Mouse (Mus musculus) liver, embryonic 12.5 days (tissue): ENCODE data around the gene Arhgap15. TPM values are rescaled to one million over a fixed set of nuclear protein-coding genes. Genes with fewer than 3 reads are reported as not detected.

Experiments
- ATAC-seq: fragments of 200-750 bp; cut with Nextera tagmentation; 2 replicates; pipeline ENCODE4 v1.8.0; 2017; ENCODE audit warnings: moderate number of reproducible peaks, mild to moderate bottlenecking, moderate library complexity
- H3K27ac ChIP-seq: fragments of 300-500 bp; sonication (generic); 2 replicates; pipeline ENCODE4 v1.5.1; 2016; ENCODE audit warnings: mild to moderate bottlenecking
- H3K27me3 ChIP-seq: fragments of 300-500 bp; sonication (generic); replicated peaks from 2 replicates; pipeline ENCODE4 v1.6.1; 2016; ENCODE audit warnings: mild to moderate bottlenecking, moderate library complexity
- H3K36me3 ChIP-seq: fragments of 300-500 bp; sonication (generic); 2 replicates; pipeline ENCODE4 v1.6.1; 2016; ENCODE audit warnings: mild to moderate bottlenecking, moderate library complexity
- H3K4me1 ChIP-seq: fragments of 300-500 bp; sonication (generic); 2 replicates; pipeline ENCODE4 v1.6.1; 2016
- H3K4me2 ChIP-seq: fragments of 300-500 bp; sonication (generic); 2 replicates; pipeline ENCODE4 v1.6.1; 2016; ENCODE audit warnings: mild to moderate bottlenecking, moderate library complexity
- H3K4me3 ChIP-seq: fragments of 300-500 bp; sonication (generic); 2 replicates; pipeline ENCODE4 v1.5.1; 2016; ENCODE audit warnings: mild to moderate bottlenecking, moderate library complexity
- H3K9ac ChIP-seq: fragments of 300-500 bp; sonication (generic); 2 replicates; pipeline ENCODE4 v1.6.1; 2016; ENCODE audit warnings: mild to moderate bottlenecking, moderate library complexity
- H3K9me3 ChIP-seq: fragments of 300-500 bp; sonication (generic); replicated peaks from 2 replicates; pipeline ENCODE4 v1.6.1; 2016; ENCODE audit warnings: mild to moderate bottlenecking, moderate library complexity
- WGBS: fragments of 180-500 bp; shearing (Covaris S2); methylation state at CpG from one replicate; pipeline ENCODE4 v1.1.7; 2016; ENCODE audit not compliant: insufficient replicate concordance; 5-methylcytosine and 5-hydroxymethylcytosine counted together
- polyA plus RNA-seq: library from polyadenylated mRNA; unstranded; fragments of >200 nt; fragmentation: Nextera tagmentation; extraction: Ambion mirVana; gene quantifications from 2 replicates; pipeline ENCODE4 v1.2.1, GENCODE M21; 2016

Arhgap15 gene
- polyA plus RNA-seq, 1 experiment from 2014 or later: 5.7 TPM

DNA sequence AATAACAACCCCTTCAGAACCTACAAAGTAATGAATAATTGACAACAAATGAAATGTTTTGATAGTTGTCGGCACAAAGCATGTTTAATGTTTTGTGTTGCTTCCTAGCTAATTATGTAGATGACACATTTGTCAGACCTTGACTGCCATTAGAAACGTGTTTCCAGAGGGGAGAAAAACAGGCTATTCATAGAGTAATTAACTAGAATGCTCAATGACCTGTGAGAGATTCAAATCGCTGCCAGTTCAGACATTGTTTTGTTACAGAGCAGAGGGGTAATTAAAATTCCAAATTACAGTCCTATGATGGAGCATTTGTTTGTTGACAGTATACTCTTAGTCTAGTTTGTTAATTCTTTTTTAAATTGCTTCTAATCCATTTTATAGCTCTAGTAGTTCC, 37.5 kb downstream of the Arhgap15 start:
- no peak overlapping the region for H3K4me3 ChIP-seq
- H3K27me3 ChIP-seq: no peaks in the 10 kb centered on the region
- 0 out of 2 replicates have a peak, but pooled peaks cover 6% of the 10 kb centered on the region for H3K4me1 ChIP-seq
- H3K9me3 ChIP-seq: no peaks in the 10 kb centered on the region
- ATAC-seq: no peak
- no peaks in the 10 kb centered on the region for H3K36me3 ChIP-seq
- no peak overlapping the region for H3K9ac ChIP-seq
- H3K27ac ChIP-seq: no peak overlapping the region
- no peak overlapping the region for H3K4me2 ChIP-seq
- 70% methylated on average over 3 of the region's 3 CpGs for WGBS

DNA sequence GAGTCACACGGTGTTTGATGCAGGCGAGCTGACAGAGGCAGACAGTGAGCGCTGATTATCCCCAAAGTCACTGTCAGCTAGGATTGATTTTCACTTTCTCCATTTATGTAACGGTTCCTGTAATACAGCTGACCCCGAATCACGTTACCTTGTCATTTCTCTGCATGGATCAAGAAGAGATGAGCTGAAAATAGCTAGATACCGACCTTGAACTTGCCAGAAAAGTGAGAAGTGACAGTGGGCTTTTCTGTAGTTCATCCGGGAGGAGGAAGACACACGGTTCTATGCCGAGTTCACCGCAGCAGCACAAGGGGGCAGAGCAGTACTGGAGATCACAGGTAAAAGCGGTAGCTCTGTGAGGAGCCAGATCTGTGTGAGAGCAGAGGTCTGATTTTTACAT, 38.5 kb downstream of the Arhgap15 start:
- Histone ChIP-seq H3K4me3 (no peak overlapping the region), H3K4me1 (peaks cover 10% of the 10 kb centered on the region), H3K9ac (no peak overlapping the region)

GRCm38 (mm10) chr2:43788484-43788883, 39.9 kb downstream of the Arhgap15 start:
- Histone ChIP-seq H3K4me3 (no peak overlapping the region), H3K9ac (no peak overlapping the region), H3K36me3 (no peaks in the 10 kb centered on the region), H3K27ac (no peak overlapping the region), H3K27me3 (no peaks in the 10 kb centered on the region), H3K4me1 (peaks cover 19% of the 10 kb centered on the region), H3K9me3 (no peaks in the 10 kb centered on the region), H3K4me2 (no peak overlapping the region)
- no peak for ATAC-seq
- WGBS: 71% methylated on average over 8 of the region's 8 CpGs

More for the DNA sequence above, 38.5 kb downstream of the Arhgap15 start:
- Histone ChIP-seq H3K4me2 (no peak overlapping the region), H3K36me3 (no peaks in the 10 kb centered on the region), H3K27ac (no peak overlapping the region), H3K9me3 (no peaks in the 10 kb centered on the region), H3K27me3 (no peaks in the 10 kb centered on the region)
- ATAC-seq: 0 out of 2 replicates have a peak, but pooled peaks have one; percentile 51
- WGBS: 52% methylated on average over 12 of the region's 12 CpGs

DNA sequence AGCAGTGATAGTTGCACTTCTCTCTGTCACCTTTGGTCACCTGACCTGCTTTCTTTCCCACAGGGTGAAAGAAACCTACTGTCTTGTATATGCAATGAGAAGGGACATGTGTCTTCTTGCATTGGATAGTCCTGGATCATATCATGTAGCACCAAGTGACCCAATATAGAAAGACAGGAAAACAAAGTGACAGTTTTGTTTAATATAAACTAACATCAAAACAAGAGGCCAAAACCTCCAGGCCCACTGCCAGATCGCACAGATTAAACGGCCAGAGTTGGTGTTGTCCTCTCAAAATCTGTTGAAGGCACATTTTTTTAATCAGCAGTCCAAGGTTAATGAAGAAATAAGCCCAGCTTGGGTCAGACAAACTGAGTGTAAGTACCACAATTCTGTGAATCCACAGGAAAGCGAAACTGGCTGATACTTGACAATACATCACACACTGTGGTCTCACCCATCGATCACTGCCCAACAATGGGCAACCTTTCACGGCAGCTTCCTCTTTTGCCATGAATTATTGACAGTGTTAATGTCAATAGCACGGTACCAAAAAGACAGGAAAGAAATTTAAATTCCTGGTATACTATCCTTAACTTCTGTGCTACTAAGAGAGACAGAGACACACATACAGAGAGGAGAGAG, 41.5 kb downstream of the Arhgap15 start:
- Histone ChIP-seq H3K4me1 (peaks cover 21% of the 10 kb centered on the region), H3K36me3 (no peaks in the 10 kb centered on the region), H3K27ac (no peak overlapping the region), H3K4me3 (no peak overlapping the region), H3K27me3 (no peaks in the 10 kb centered on the region), H3K4me2 (no peak overlapping the region), H3K9ac (no peak overlapping the region), H3K9me3 (no peaks in the 10 kb centered on the region)
- WGBS: 45% methylated on average over 6 of the region's 6 CpGs
- ATAC-seq: no peak

DNA sequence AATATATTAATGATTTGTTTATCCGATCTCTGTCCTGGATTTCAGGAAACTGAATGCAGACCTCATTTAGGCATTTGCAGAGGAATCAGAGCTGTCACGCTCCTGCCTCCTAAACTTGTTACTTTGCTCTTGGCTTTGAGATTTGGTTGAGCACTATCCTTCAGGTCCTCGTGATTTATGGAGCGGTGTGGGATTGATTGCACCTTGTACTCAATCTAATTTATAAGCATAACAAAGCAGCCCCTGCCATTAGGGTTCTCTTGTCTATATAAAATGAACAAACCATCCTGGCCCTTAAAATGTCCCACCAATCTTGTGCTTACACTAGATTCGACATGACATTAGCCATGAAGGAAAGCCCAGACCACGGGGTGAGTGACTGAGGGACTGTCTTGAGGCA, 43.0 kb downstream of the Arhgap15 start:
- no peaks in the 10 kb centered on the region for H3K36me3 ChIP-seq
- H3K4me2 ChIP-seq: no peak overlapping the region
- no peak overlapping the region for H3K4me3 ChIP-seq
- WGBS: 63% methylated on average over 6 of the region's 6 CpGs
- no peak overlapping the region for H3K9ac ChIP-seq
- no peaks in the 10 kb centered on the region for H3K9me3 ChIP-seq
- no peaks in the 10 kb centered on the region for H3K27me3 ChIP-seq
- H3K27ac ChIP-seq: no peak overlapping the region
- peaks cover 24% of the 10 kb centered on the region for H3K4me1 ChIP-seq
- no peak for ATAC-seq

DNA sequence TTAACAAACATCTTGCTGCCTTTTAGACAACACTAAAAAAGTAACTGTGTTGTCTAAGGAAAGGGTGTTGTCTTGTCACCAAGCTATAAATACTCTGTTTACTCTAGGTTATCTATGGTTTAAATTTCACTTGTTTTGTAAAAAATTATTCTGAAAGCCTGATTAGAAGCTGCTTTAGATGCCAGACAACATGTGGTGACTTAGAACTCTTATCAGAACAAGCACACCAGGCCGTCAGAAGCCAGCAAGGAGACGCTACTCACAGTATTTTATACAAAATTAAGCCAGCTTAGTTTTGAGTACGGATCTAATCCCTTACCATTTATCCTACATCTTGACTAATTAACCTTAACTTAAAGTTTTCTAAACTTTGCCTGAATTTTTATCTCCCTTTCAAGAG, 44.5 kb downstream of the Arhgap15 start:
- Histone ChIP-seq H3K4me1 (peaks cover 25% of the 10 kb centered on the region), H3K4me3 (no peak overlapping the region), H3K9ac (peak overlapping the region; percentile 44; the same call in 1 of the 2 replicates), H3K36me3 (no peaks in the 10 kb centered on the region), H3K27ac (peak overlapping the region; percentile 64), H3K4me2 (peak overlapping the region; percentile 41), H3K27me3 (no peaks in the 10 kb centered on the region), H3K9me3 (no peaks in the 10 kb centered on the region)
- peak; percentile 88 for ATAC-seq
- 19% methylated on average over 3 of the region's 3 CpGs for WGBS

- Histone ChIP-seq H3K4me3 (no peak overlapping the region), H3K4me1 (peaks cover 25% of the 10 kb centered on the region), H3K9me3 (no peaks in the 10 kb centered on the region), H3K9ac (no peak overlapping the region), H3K27me3 (no peaks in the 10 kb centered on the region), H3K4me2 (no peak overlapping the region), H3K36me3 (no peaks in the 10 kb centered on the region), H3K27ac (no peak overlapping the region)
- ATAC-seq: no peak
- 81% methylated on average over 5 of the region's 5 CpGs for WGBS
These were observed 46.1 kb downstream of the Arhgap15 start for GRCm38 (mm10) chr2:43794700-43795099.

DNA sequence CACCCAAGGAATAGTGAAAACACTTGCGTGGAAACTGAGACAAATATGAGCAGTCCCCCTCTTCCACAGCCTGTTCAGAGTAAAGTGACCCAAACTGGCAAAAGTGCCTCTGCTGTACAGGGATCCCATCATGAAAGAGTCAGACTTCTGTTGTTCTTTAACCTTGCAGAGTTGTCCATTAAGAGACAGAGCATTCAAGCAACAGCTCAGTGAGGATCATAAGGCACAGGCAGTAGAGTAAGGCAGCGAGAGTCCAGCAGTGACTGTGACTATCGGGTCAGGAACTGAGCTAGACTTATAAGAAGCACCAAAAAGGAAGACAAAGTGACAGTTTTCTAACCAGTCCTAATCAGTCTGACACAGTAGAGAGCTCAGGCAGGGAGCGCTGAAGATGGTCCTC, 47.8 kb downstream of the Arhgap15 start:
- ATAC-seq: no peak
- Histone ChIP-seq H3K36me3 (no peaks in the 10 kb centered on the region), H3K27ac (no peak overlapping the region), H3K4me1 (peaks cover 25% of the 10 kb centered on the region), H3K4me2 (no peak overlapping the region), H3K9ac (no peak overlapping the region), H3K4me3 (no peak overlapping the region), H3K9me3 (no peaks in the 10 kb centered on the region), H3K27me3 (no peaks in the 10 kb centered on the region)
- 71% methylated on average over 4 of the region's 4 CpGs for WGBS

- Histone ChIP-seq H3K27me3 (no peaks in the 10 kb centered on the region), H3K4me2 (no peak overlapping the region), H3K9me3 (no peaks in the 10 kb centered on the region), H3K27ac (no peak overlapping the region), H3K36me3 (no peaks in the 10 kb centered on the region), H3K9ac (no peak overlapping the region), H3K4me3 (no peak overlapping the region), H3K4me1 (peaks cover 15% of the 10 kb centered on the region)
- WGBS: 53% methylated on average over 4 of the region's 4 CpGs
- ATAC-seq: no peak
These were observed 57.5 kb downstream of the Arhgap15 start for GRCm38 (mm10) chr2:43805960-43806744.

DNA sequence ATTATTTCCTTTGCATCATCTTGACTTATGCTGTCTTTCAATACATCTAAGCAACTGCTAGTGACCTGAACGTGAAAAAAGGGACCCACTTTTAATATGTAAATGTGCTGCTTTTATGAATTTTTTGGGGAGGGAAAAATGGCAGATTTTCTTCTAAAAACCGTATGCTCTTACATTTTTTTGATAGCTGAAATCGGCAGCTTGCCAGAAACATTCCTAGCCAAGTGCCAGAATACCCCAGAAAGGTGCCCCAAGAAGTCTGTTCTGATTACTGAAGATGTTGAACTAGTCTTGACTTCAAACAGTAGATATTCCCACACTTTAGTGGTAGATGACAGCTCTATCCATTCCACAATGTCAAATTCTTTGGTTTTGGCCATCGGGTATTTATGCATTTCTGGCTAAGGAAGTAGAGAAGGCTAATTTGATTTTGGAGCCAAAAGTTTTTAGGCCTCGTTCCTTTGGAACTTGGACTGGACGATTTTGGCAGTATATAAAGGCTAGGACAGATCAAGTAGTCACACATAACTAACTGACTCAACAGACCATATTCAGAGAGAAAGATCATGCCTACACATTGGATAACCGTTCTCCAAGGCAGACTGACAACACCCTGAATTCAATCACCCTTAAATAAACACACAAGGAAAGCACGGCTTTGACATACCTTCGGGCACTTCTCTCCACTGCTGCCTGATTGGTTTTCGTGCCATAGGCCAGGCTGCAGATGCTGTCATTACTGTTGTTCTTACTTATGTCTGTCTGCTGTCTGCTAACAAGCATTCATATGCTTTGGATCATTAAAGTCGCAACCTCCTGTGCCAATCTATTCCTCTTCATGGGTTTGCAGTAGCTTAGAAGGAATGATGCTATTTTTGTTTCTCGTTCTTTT, 67.5 kb downstream of the Arhgap15 start:
- 74% methylated on average over 12 of the region's 12 CpGs for WGBS
- no peaks in the 10 kb centered on the region for H3K4me1 ChIP-seq
- no peak for ATAC-seq

GRCm38 (mm10) chr2:43816788-43817581, 68.4 kb downstream of the Arhgap15 start:
- Histone ChIP-seq H3K27me3 (no peaks in the 10 kb centered on the region), H3K36me3 (no peaks in the 10 kb centered on the region), H3K9ac (no peak overlapping the region), H3K4me2 (no peak overlapping the region), H3K27ac (no peak overlapping the region), H3K9me3 (no peaks in the 10 kb centered on the region), H3K4me3 (no peak overlapping the region), H3K4me1 (no peaks in the 10 kb centered on the region)
- 71% methylated on average over 8 of the region's 8 CpGs for WGBS
- no peak for ATAC-seq

More for the DNA sequence above, 67.5 kb downstream of the Arhgap15 start:
- Histone ChIP-seq H3K36me3 (no peaks in the 10 kb centered on the region), H3K27ac (no peak overlapping the region), H3K9me3 (no peaks in the 10 kb centered on the region), H3K27me3 (no peaks in the 10 kb centered on the region), H3K4me2 (no peak overlapping the region), H3K4me3 (no peak overlapping the region), H3K9ac (no peak overlapping the region)
